Mouse (Mus musculus) left cerebral cortex, adult 18-20 months (tissue): ENCODE data around the gene Nfe2. TPM values are rescaled to one million over a fixed set of nuclear protein-coding genes. Genes with fewer than 3 reads are reported as not detected.
A peak's percentile ranks its signal among the peaks of the same experiment; 100 is the strongest.
"Not testable (repeated sequence)": the region's sequence is repeated elsewhere in the genome, so short reads cannot be mapped to it uniquely, and the experiment has no call there.

Experiments
- DNase-seq, 2 experiments: peaks; one replicate each; pipeline ENCODE4 v3.0.0; 2021 to 2022; ENCODE audit warnings: low spot score in 2 of 2, mixed read lengths in 1 of 2
- total RNA-seq, 2 experiments: library from RNA; stranded (reverse); gene quantifications; 2 replicates each; pipeline ENCODE4 v1.2.3; 2021

Nfe2 gene
- total RNA-seq, 2 experiments from 2014 or later: 0.40 TPM; not detected in 1

GRCm38 (mm10) chr15:103252660-103253059 is 5.5 kb downstream of the Nfe2 start:
- no peak for DNase-seq

GRCm38 (mm10) chr15:103251595-103251994 is 6.6 kb downstream of the Nfe2 start:
- no peak for DNase-seq

GRCm38 (mm10) chr15:103250195-103250740 is 7.9 kb downstream of the Nfe2 start:
- peak in 1 of 2 experiments; percentile 45 for DNase-seq

- DNase-seq: not testable (repeated sequence)
These were observed 8.7 kb downstream of the Nfe2 start for GRCm38 (mm10) chr15:103249511-103249910.

GRCm38 (mm10) chr15:103248401-103249313 is 9.5 kb downstream of the Nfe2 start:
- DNase-seq: no peak

- DNase-seq: no peak
These were observed 10.3 kb downstream of the Nfe2 start for GRCm38 (mm10) chr15:103247782-103248400.

- no peak for DNase-seq
These were observed 11.0 kb downstream of the Nfe2 start for GRCm38 (mm10) chr15:103247078-103247781.

GRCm38 (mm10) chr15:103245616-103246015 is 12.6 kb downstream of the Nfe2 start:
- no peak for DNase-seq

GRCm38 (mm10) chr15:103242885-103243284 is 15.3 kb downstream of the Nfe2 start:
- no peak for DNase-seq

- not testable (repeated sequence) for DNase-seq
These were observed 16.9 kb downstream of the Nfe2 start for GRCm38 (mm10) chr15:103241071-103242018.

- DNase-seq: peak; percentile 86 to 91
These were observed 17.8 kb downstream of the Nfe2 start, which contains the start of gene Hnrnpa1 for GRCm38 (mm10) chr15:103240160-103241028. TSS of gene Hnrnpa1 (plus strand) at chr15:103240432.

- peak; percentile 98 to 99 for DNase-seq
These were observed 18.5 kb downstream of the Nfe2 start, which contains the start of gene Cbx5 for GRCm38 (mm10) chr15:103239685-103240159. TSS of gene Cbx5 (minus strand) at chr15:103239816.

GRCm38 (mm10) chr15:103239130-103239684 is 19.0 kb downstream of the Nfe2 start:
- DNase-seq: peak; percentile 94

- no peak for DNase-seq
These were observed 20.9 kb downstream of the Nfe2 start for GRCm38 (mm10) chr15:103237295-103237694.

GRCm38 (mm10) chr15:103233119-103233518 is 25.1 kb downstream of the Nfe2 start:
- DNase-seq: peak in 1 of 2 experiments; percentile 22

GRCm38 (mm10) chr15:103228904-103229303 is 29.3 kb downstream of the Nfe2 start:
- DNase-seq: no peak

- DNase-seq: no peak
These were observed 30.6 kb downstream of the Nfe2 start for GRCm38 (mm10) chr15:103227572-103227971.

GRCm38 (mm10) chr15:103227022-103227421 is 31.2 kb downstream of the Nfe2 start:
- DNase-seq: no peak
